Mouse (Mus musculus) stomach, postnatal 0 days (tissue): ENCODE results near the gene Anxa1. TPM values are rescaled to one million over a fixed set of nuclear protein-coding genes. Genes with fewer than 3 reads are reported as not detected.

Experiments used
- ATAC-seq: fragments of 200-750 bp; cut with Nextera tagmentation; 2 replicates; pipeline ENCODE4 v1.8.0; 2017; ENCODE audit not compliant: low FRiP score, low TSS enrichment
- DNase-seq: peaks from one replicate; pipeline ENCODE4 v3.0.0-alpha.2; 2016; ENCODE audit warnings: low spot score
- H3K27ac ChIP-seq: fragments of 300-500 bp; sonication (generic); replicated peaks from 2 replicates; pipeline ENCODE4 v1.5.1; 2014; ENCODE audit warnings: mild to moderate bottlenecking, control low read depth
- H3K27me3 ChIP-seq: fragments of 300-500 bp; sonication (generic); 2 replicates; pipeline ENCODE4 v1.6.1; 2014; ENCODE audit warnings: low read length; ENCODE audit not compliant: control insufficient read depth, insufficient read depth
- H3K36me3 ChIP-seq: fragments of 300-500 bp; sonication (generic); 2 replicates; pipeline ENCODE4 v1.6.1; 2014; ENCODE audit warnings: low read length, mixed read lengths; ENCODE audit not compliant: control insufficient read depth, insufficient read depth
- H3K4me1 ChIP-seq: fragments of 300-500 bp; sonication (generic); replicated peaks from 2 replicates; pipeline ENCODE4 v1.6.1; 2014; ENCODE audit warnings: antibody characterized with exemption; ENCODE audit not compliant: control insufficient read depth, insufficient read depth
- H3K4me2 ChIP-seq: fragments of 300-500 bp; sonication (generic); replicated peaks from 2 replicates; pipeline ENCODE4 v1.6.1; 2014; ENCODE audit warnings: low read depth, mild to moderate bottlenecking, control low read depth, moderate library complexity
- H3K4me3 ChIP-seq: fragments of 300-500 bp; sonication (generic); 2 replicates; pipeline ENCODE4 v1.5.1; 2014; ENCODE audit warnings: low read depth, low read length, control low read depth
- H3K9ac ChIP-seq: fragments of 300-500 bp; sonication (generic); 2 replicates; pipeline ENCODE4 v1.6.1; 2014; ENCODE audit warnings: mild to moderate bottlenecking, low read length, control low read depth, mixed read lengths
- H3K9me3 ChIP-seq: fragments of 300-500 bp; sonication (generic); 2 replicates; pipeline ENCODE4 v1.6.1; 2016; ENCODE audit warnings: low read length; ENCODE audit not compliant: control insufficient read depth
- CTCF ChIP-seq: IDR thresholded peaks from 2 replicates; pipeline ENCODE4 v1.5.1; 2016; ENCODE audit warnings: antibody characterized with exemption, low read depth, mild to moderate bottlenecking, moderate library complexity
- EP300 ChIP-seq: optimal IDR thresholded peaks from 2 replicates; pipeline ENCODE3; 2016; ENCODE audit warnings: antibody characterized with exemption
- WGBS: fragments of 180-500 bp; shearing (Covaris S2); extraction: QIAGEN DNeasy Blood & Tissue Kit; methylation state at CpG from one replicate; pipeline ENCODE4 v1.1.7; 2014; 5-methylcytosine and 5-hydroxymethylcytosine counted together
- polyA plus RNA-seq: library from polyadenylated mRNA; unstranded; fragments of >200 nt; fragmentation: Nextera tagmentation; extraction: Ambion mirVana; gene quantifications from 2 replicates; pipeline ENCODE4 v1.2.1, GENCODE M21; 2015

The Anxa1 gene
- polyA plus RNA-seq, 1 experiment from 2014 or later, result 666 TPM

- DNase-seq, result no peak
- no peak; the same call in 1 of the 2 replicates for ATAC-seq
- no peaks in the 10 kb centered on the region for H3K27me3 ChIP-seq
- H3K9me3 ChIP-seq, result no peaks in the 10 kb centered on the region
- 49% methylated on average over 9 of the region's 9 CpGs for WGBS
- no peaks in the 10 kb centered on the region for H3K36me3 ChIP-seq
- H3K4me2 ChIP-seq, result no peak overlapping the region
- no peak overlapping the region for H3K4me3 ChIP-seq
- H3K27ac ChIP-seq, result no peak overlapping the region
- no peak overlapping the region for H3K9ac ChIP-seq
- no peak for TF ChIP-seq EP300
- no peak for TF ChIP-seq CTCF
- 0 out of 2 replicates have a peak, but pooled peaks cover 3% of the 10 kb centered on the region for H3K4me1 ChIP-seq
Observed at GRCm38 (mm10) chr19:20409541-20410528, 19.1 kb upstream of the Anxa1 start.

DNA sequence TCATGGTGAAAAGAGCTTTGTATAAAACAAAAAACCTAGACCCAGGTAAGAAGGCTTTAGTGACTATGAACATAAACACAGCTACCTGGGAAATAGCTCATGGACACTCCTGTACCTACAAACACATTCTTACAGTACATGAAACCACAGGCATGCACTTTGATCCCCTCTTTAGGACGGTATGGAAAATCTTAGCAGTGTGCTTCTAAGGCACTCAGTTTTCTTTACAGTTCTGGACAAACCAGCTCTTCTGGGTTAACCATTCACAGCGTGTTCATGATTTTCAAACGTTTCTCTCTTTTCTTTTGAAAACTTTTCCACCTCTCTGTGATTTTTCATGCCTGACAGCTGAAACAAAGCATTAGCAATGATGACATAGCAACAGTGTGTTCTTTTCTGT is 15.7 kb upstream of the Anxa1 start:
- Histone ChIP-seq H3K4me3 (no peak overlapping the region), H3K9ac (no peak overlapping the region), H3K36me3 (no peaks in the 10 kb centered on the region), H3K27me3 (no peaks in the 10 kb centered on the region), H3K9me3 (no peaks in the 10 kb centered on the region), H3K27ac (peak overlapping the region; percentile 49), H3K4me2 (no peak overlapping the region), H3K4me1 (0 out of 2 replicates have a peak, but pooled peaks cover 4% of the 10 kb centered on the region)
- DNase-seq, result peak; percentile 37
- 34% methylated on average over 3 of the region's 3 CpGs for WGBS
- peak; percentile 84 for TF ChIP-seq EP300
- no peak for TF ChIP-seq CTCF
- ATAC-seq, result peak; percentile 96

GRCm38 (mm10) chr19:20405015-20405414 is 14.3 kb upstream of the Anxa1 start:
- Histone ChIP-seq H3K27me3 (no peaks in the 10 kb centered on the region), H3K4me1 (0 out of 2 replicates have a peak, but pooled peaks cover 4% of the 10 kb centered on the region), H3K4me3 (no peak overlapping the region), H3K4me2 (no peak overlapping the region), H3K9ac (no peak overlapping the region), H3K27ac (peak overlapping the region; percentile 3; the same call in 1 of the 2 replicates), H3K36me3 (no peaks in the 10 kb centered on the region), H3K9me3 (no peaks in the 10 kb centered on the region)
- 51% methylated on average over 4 of the region's 4 CpGs for WGBS
- ATAC-seq (no peak), DNase-seq (peak; percentile 19)
- TF ChIP-seq CTCF, result no peak
- no peak for TF ChIP-seq EP300

DNA sequence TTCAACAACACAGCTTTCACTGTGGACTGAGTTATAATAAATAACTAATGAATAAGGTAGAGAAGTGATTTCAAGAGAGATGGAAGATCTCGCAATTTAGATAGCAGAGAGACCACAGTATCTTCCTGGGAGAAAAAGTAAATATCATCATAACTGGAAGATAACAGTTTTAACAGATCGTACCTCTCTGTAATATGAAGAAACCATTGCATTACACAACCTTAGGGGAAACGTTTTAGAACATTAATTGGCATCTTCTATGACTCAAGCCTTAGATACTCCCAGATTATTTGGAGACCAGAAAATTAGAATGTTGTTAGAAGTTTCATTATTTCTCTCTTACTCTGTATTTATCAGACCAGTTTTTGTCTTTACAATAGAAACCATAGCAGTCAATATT is 13.0 kb upstream of the Anxa1 start:
- no peak for TF ChIP-seq CTCF
- no peak for TF ChIP-seq EP300
- no peak for DNase-seq
- 78% methylated on average over 3 of the region's 3 CpGs for WGBS

GRCm38 (mm10) chr19:20403219-20403618 is 12.5 kb upstream of the Anxa1 start:
- H3K27ac ChIP-seq, result no peak overlapping the region
- TF ChIP-seq EP300 (no peak), CTCF (no peak)
- DNase-seq (no peak), ATAC-seq (no peak)
- WGBS, result 85% methylated on average over 1 of the region's 1 CpGs
- H3K4me2 ChIP-seq, result no peak overlapping the region
- no peaks in the 10 kb centered on the region for H3K9me3 ChIP-seq
- H3K4me3 ChIP-seq, result no peak overlapping the region
- H3K4me1 ChIP-seq, result 0 out of 2 replicates have a peak, but pooled peaks cover 4% of the 10 kb centered on the region
- H3K9ac ChIP-seq, result no peak overlapping the region
- no peaks in the 10 kb centered on the region for H3K27me3 ChIP-seq
- no peaks in the 10 kb centered on the region for H3K36me3 ChIP-seq

More for the DNA sequence above, 13.0 kb upstream of the Anxa1 start:
- Histone ChIP-seq H3K27me3 (no peaks in the 10 kb centered on the region), H3K4me2 (no peak overlapping the region), H3K27ac (no peak overlapping the region), H3K9me3 (no peaks in the 10 kb centered on the region), H3K4me3 (no peak overlapping the region), H3K4me1 (0 out of 2 replicates have a peak, but pooled peaks cover 4% of the 10 kb centered on the region), H3K9ac (no peak overlapping the region), H3K36me3 (no peaks in the 10 kb centered on the region)
- no peak for ATAC-seq
